Mouse (Mus musculus) kidney, embryonic 14.5 days (tissue): ENCODE results near the gene Elavl1. TPM values are rescaled to one million over a fixed set of nuclear protein-coding genes. Genes with fewer than 3 reads are reported as not detected.
A peak's percentile ranks its signal among the peaks of the same experiment; 100 is the strongest.

ENCODE experiments used
- ATAC-seq: fragments of 200-750 bp; cut with Nextera tagmentation; 2 replicates; pipeline ENCODE4 v1.8.0; 2017; ENCODE audit warnings: moderate number of reproducible peaks, mild to moderate bottlenecking, moderate TSS enrichment, moderate library complexity; ENCODE audit not compliant: low FRiP score, low TSS enrichment
- H3K27ac ChIP-seq: fragments of 300-500 bp; sonication (generic); 2 replicates; pipeline ENCODE4 v1.5.1; 2014; ENCODE audit warnings: low read depth, mild to moderate bottlenecking, low read length, moderate library complexity, mixed read lengths
- H3K27me3 ChIP-seq: fragments of 300-500 bp; sonication (generic); 2 replicates; pipeline ENCODE4 v1.6.1; 2014; ENCODE audit warnings: mild to moderate bottlenecking, low read length; ENCODE audit not compliant: control insufficient read depth, insufficient read depth
- H3K36me3 ChIP-seq: fragments of 300-500 bp; sonication (generic); 2 replicates; pipeline ENCODE4 v1.6.1; 2014; ENCODE audit warnings: low read length, mixed read lengths; ENCODE audit not compliant: control insufficient read depth, insufficient read depth
- H3K4me1 ChIP-seq: fragments of 300-500 bp; sonication (generic); 2 replicates; pipeline ENCODE4 v1.6.1; 2014; ENCODE audit warnings: low read length, mixed read lengths; ENCODE audit not compliant: control insufficient read depth, insufficient read depth
- H3K4me2 ChIP-seq: fragments of 300-500 bp; sonication (generic); replicated peaks from 2 replicates; pipeline ENCODE4 v1.6.1; 2014; ENCODE audit warnings: low read depth, mild to moderate bottlenecking, low read length
- H3K4me3 ChIP-seq: fragments of 300-500 bp; sonication (generic); 2 replicates; pipeline ENCODE4 v1.5.1; 2014; ENCODE audit warnings: mild to moderate bottlenecking, low read length
- H3K9ac ChIP-seq: fragments of 300-500 bp; sonication (generic); 2 replicates; pipeline ENCODE4 v1.6.1; 2014; ENCODE audit warnings: low read depth, mild to moderate bottlenecking, low read length, moderate library complexity
- H3K9me3 ChIP-seq: fragments of 300-500 bp; sonication (generic); 2 replicates; pipeline ENCODE4 v1.6.1; 2016; ENCODE audit warnings: low read length; ENCODE audit not compliant: control insufficient read depth
- WGBS: fragments of 180-500 bp; shearing (Covaris S2); extraction: QIAGEN DNeasy Blood & Tissue Kit; methylation state at CpG from one replicate; pipeline ENCODE4 v1.1.7; 2014; 5-methylcytosine and 5-hydroxymethylcytosine counted together
- polyA plus RNA-seq: library from polyadenylated mRNA; unstranded; fragments of >200 nt; fragmentation: Nextera tagmentation; extraction: Ambion mirVana; gene quantifications from 2 replicates; pipeline ENCODE4 v1.2.1, GENCODE M21; 2014

The Elavl1 gene
- polyA plus RNA-seq, 1 experiment from 2014 or later = 312 TPM

GRCm38 (mm10) chr8:4329000-4329399 lies 3.8 kb upstream of the Elavl1 start:
- Histone ChIP-seq H3K36me3 (peaks cover 51% of the 10 kb centered on the region), H3K4me1 (peaks cover 10% of the 10 kb centered on the region; the same call in 1 of the 2 replicates), H3K27me3 (no peaks in the 10 kb centered on the region), H3K9ac (no peak overlapping the region), H3K4me3 (no peak overlapping the region), H3K4me2 (no peak overlapping the region), H3K9me3 (no peaks in the 10 kb centered on the region), H3K27ac (no peak overlapping the region)
- no peak for ATAC-seq
- WGBS = 95% methylated on average over 5 of the region's 5 CpGs

- no peak for ATAC-seq
- peaks cover 40% of the 10 kb centered on the region for H3K36me3 ChIP-seq
- 42% methylated on average over 7 of the region's 7 CpGs for WGBS
Observed at GRCm38 (mm10) chr8:4325751-4326036, 481 bp upstream of the Elavl1 start.

GRCm38 (mm10) chr8:4324525-4324924 lies 688 bp downstream of the Elavl1 start:
- no peaks in the 10 kb centered on the region for H3K9me3 ChIP-seq
- peak overlapping the region; percentile 74 for H3K4me2 ChIP-seq
- H3K4me1 ChIP-seq = peaks cover 18% of the 10 kb centered on the region
- H3K27me3 ChIP-seq = no peaks in the 10 kb centered on the region
- peak overlapping the region; percentile 84 for H3K27ac ChIP-seq
- peak overlapping the region; percentile 99 for H3K9ac ChIP-seq
- peak; percentile 68 for ATAC-seq
- H3K4me3 ChIP-seq = peak overlapping the region; percentile 99
- H3K36me3 ChIP-seq = peaks cover 46% of the 10 kb centered on the region
- under 1% methylated on average over 41 of the region's 42 CpGs for WGBS

More at GRCm38 (mm10) chr8:4325751-4326036, 481 bp upstream of the Elavl1 start:
- Histone ChIP-seq H3K4me3 (peak overlapping the region; percentile 99), H3K4me1 (peaks cover 18% of the 10 kb centered on the region), H3K27me3 (no peaks in the 10 kb centered on the region), H3K9ac (peak overlapping the region; percentile 99), H3K4me2 (peak overlapping the region; percentile 75), H3K27ac (no peak overlapping the region), H3K9me3 (no peaks in the 10 kb centered on the region)

DNA sequence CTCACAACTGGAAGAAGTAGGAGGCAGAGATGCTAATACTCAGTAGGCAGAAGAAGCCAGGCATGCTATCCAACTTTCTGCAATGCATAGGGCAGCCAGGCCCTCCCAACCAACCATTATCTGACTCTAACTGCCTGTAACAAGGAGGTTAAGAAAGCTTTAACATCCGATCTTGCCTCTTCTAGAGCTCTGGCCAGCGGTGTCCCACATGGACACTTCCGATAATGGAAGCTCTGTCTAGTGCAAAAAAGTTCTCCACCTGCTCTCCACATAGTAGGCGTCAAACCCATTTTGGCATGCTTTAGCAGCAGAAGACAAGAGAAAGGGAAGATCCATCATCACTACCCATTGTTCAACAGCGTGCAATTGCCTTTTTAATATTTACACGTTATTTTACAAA lies 1.3 kb downstream of the Elavl1 start:
- peaks cover 40% of the 10 kb centered on the region for H3K36me3 ChIP-seq
- H3K9ac ChIP-seq = peak overlapping the region; percentile 99
- H3K27ac ChIP-seq = no peak overlapping the region; the same call in 1 of the 2 replicates
- H3K9me3 ChIP-seq = no peaks in the 10 kb centered on the region
- no peak for ATAC-seq
- peak overlapping the region; percentile 99 for H3K4me3 ChIP-seq
- H3K27me3 ChIP-seq = no peaks in the 10 kb centered on the region
- H3K4me1 ChIP-seq = peaks cover 18% of the 10 kb centered on the region
- H3K4me2 ChIP-seq = peak overlapping the region; percentile 74
- 2% methylated on average over 6 of the region's 6 CpGs for WGBS

GRCm38 (mm10) chr8:4322470-4322869 lies 2.7 kb downstream of the Elavl1 start:
- Histone ChIP-seq H3K4me1 (peaks cover 18% of the 10 kb centered on the region), H3K4me2 (no peak overlapping the region), H3K9ac (no peak overlapping the region), H3K27me3 (no peaks in the 10 kb centered on the region), H3K27ac (no peak overlapping the region), H3K4me3 (no peak overlapping the region), H3K36me3 (peaks cover 30% of the 10 kb centered on the region), H3K9me3 (no peaks in the 10 kb centered on the region)
- no peak for ATAC-seq
- 27% methylated on average over 2 of the region's 2 CpGs for WGBS

- Histone ChIP-seq H3K4me3 (no peak overlapping the region), H3K9ac (no peak overlapping the region), H3K4me2 (no peak overlapping the region), H3K9me3 (no peaks in the 10 kb centered on the region), H3K27ac (no peak overlapping the region), H3K27me3 (no peaks in the 10 kb centered on the region), H3K36me3 (peaks cover 30% of the 10 kb centered on the region), H3K4me1 (peaks cover 14% of the 10 kb centered on the region)
- 93% methylated on average over 2 of the region's 2 CpGs for WGBS
- ATAC-seq = no peak
Observed at GRCm38 (mm10) chr8:4321031-4321430, 4.2 kb downstream of the Elavl1 start.

DNA sequence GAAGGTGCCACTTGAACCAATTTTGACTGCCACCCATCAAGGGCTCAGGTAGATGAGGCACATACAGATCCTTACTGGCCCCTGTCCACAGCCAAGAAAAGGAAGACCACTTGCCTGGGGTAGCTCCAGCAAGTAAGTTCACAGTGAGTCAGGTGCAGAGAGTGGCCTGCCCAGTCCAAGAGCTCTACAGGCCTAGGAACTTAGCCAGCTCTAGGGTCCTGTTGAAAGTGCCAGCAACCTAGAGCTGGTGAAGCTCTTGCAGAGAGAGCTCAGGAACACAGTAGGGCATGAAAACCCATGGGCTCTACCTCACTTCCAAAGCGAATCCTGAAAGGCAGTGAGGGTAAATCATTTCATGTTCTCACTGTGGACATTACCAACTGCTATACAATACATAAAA lies 4.8 kb downstream of the Elavl1 start:
- WGBS = 81% methylated on average over 1 of the region's 1 CpGs
- no peak overlapping the region for H3K4me2 ChIP-seq
- peaks cover 8% of the 10 kb centered on the region for H3K4me1 ChIP-seq
- no peaks in the 10 kb centered on the region for H3K27me3 ChIP-seq
- H3K9ac ChIP-seq = no peak overlapping the region
- H3K36me3 ChIP-seq = peaks cover 30% of the 10 kb centered on the region
- H3K4me3 ChIP-seq = no peak overlapping the region
- no peaks in the 10 kb centered on the region for H3K9me3 ChIP-seq
- no peak for ATAC-seq
- H3K27ac ChIP-seq = no peak overlapping the region

GRCm38 (mm10) chr8:4319573-4319872 lies 5.7 kb downstream of the Elavl1 start:
- Histone ChIP-seq H3K4me2 (no peak overlapping the region), H3K27me3 (no peaks in the 10 kb centered on the region), H3K27ac (no peak overlapping the region), H3K4me3 (no peak overlapping the region), H3K9me3 (no peaks in the 10 kb centered on the region), H3K9ac (no peak overlapping the region), H3K36me3 (peaks cover 30% of the 10 kb centered on the region), H3K4me1 (peaks cover 8% of the 10 kb centered on the region)
- ATAC-seq = no peak
- 95% methylated on average over 11 of the region's 11 CpGs for WGBS

DNA sequence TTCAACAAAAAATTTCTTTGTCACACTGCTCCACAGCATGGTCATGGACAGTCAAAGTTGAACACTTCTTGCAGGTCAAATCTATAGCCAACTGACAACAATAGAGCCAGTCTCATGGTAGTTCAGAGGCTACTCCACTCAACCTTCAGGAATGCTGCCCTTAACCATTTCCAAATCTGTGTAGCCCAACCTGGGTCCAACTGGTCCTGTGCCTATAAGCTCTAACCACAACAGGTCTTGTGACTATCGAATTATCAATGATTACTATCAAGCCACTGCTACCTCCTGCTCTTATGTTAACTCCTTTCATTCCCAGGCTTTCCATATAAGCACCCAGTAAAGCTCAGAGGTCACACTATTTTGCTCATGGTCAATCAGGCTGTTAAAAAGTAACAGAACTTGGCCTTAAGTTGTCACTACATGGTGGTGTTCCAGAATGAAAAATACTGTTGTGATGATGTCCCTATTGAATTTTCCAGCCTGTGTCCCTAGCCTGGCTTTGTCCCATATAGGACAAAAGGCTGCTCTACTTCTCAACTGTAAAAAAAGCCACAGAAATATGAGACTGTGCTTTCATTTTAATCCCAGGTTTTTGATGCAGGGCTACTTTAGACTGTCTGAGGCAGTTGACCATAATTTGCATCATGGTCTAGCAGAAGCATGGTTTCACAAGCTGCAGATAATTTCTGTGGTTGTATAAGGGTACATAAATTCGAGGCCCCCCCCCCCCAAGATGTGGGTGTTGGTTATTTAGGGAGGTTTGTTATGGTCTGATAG lies 6.2 kb downstream of the Elavl1 start:
- 74% methylated on average over 2 of the region's 2 CpGs for WGBS
- no peak overlapping the region for H3K9ac ChIP-seq
- no peaks in the 10 kb centered on the region for H3K27me3 ChIP-seq
- H3K4me1 ChIP-seq = peaks cover 8% of the 10 kb centered on the region
- no peak overlapping the region for H3K27ac ChIP-seq
- ATAC-seq = no peak
- no peaks in the 10 kb centered on the region for H3K9me3 ChIP-seq
- H3K4me2 ChIP-seq = no peak overlapping the region
- H3K36me3 ChIP-seq = peaks cover 30% of the 10 kb centered on the region
- no peak overlapping the region for H3K4me3 ChIP-seq
